Mouse (Mus musculus): ENCODE measurements around the gene Slc8a1. TPM values are rescaled to one million over a fixed set of nuclear protein-coding genes. Genes with fewer than 3 reads are reported as not detected.

The Slc8a1 gene
- total and polyA plus RNA-seq, 2 experiments: 0.27 to 3.8 TPM

DNA sequence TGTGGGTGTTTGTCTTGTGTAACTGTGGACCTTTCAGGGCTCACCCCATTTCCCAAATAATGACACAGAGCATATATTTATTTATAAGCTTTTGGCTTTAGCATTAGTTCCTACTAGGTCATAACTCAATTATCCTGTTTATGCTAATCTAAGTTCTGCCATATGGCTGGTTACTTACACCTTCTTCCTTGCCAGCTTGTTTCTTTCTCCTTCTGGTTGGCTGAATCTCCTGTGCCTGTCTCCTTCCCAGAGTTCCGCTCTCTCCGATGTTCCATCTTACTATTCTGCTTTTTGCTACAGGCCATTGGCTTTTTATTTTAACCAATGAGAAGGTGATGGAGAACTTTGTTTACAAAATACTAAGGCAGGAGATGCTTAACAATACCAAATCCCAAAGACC lies 374.8 kb downstream of the Slc8a1 start:
- TF ChIP-seq POLR2A (IDR thresholded peaks at IDR 0.05; ENCODE audit: extremely low read depth, insufficient read depth, low read length): no peak
- TF ChIP-seq CTCF (IDR thresholded peaks at IDR 0.05; ENCODE audit: low read depth, low read length): no peak
- Histone ChIP-seq H3K4me1 (ENCODE audit: control insufficient read depth, insufficient read depth, low read length) (no peaks in the 10 kb centered on the region), H3K27me3 (ENCODE audit: control insufficient read depth, insufficient read depth, low read length) (no peaks in the 10 kb centered on the region), H3K36me3 (ENCODE audit: control insufficient read depth, insufficient read depth, low read length) (no peaks in the 10 kb centered on the region), H3K27ac (replicated peaks; ENCODE audit: insufficient read depth, low read depth, low read length) (no peak overlapping the region), H3K4me3 (ENCODE audit: insufficient read depth, low read depth, low read length) (no peak overlapping the region), H3K79me2 (ENCODE audit: control insufficient read depth, insufficient read depth, low read length) (no peaks in the 10 kb centered on the region), H3K9ac (ENCODE audit: low read depth, low read length) (no peak overlapping the region)
- 99% methylated on average over 2 of the region's 2 CpGs for WGBS
- DNase-seq (ENCODE audit: extremely low read depth, low read depth, low spot score): no peak

DNA sequence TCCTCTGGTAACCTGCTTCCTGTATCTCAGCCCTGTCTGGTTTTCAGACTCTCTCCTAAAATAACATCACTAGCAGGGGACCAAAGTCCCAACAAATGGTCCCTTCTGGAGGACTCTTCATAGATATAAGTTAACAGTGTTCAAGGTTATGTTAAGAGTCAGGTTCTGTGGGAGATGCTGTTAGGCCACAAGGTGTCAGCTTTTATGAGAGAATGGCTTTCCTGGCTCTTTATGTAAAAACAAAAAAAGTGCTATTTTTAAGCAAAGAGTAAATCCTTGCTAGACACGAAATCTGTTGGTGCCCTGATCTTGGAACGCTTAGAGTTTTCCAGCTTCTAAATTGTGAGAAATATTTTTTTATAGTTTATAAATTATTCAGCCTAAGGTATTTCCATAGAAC lies 377.6 kb downstream of the Slc8a1 start:
- no peaks in the 10 kb centered on the region for H3K79me2 ChIP-seq (ENCODE audit: control insufficient read depth, insufficient read depth, low read length)
- no peaks in the 10 kb centered on the region for H3K27me3 ChIP-seq (ENCODE audit: control insufficient read depth, insufficient read depth, low read length)
- H3K9ac ChIP-seq (ENCODE audit: low read depth, low read length): no peak overlapping the region
- DNase-seq (ENCODE audit: extremely low read depth, low read depth, low spot score): peak; percentile 34
- WGBS: 75% methylated on average over 2 of the region's 2 CpGs
- no peak overlapping the region for H3K27ac ChIP-seq (replicated peaks; ENCODE audit: insufficient read depth, low read depth, low read length)
- TF ChIP-seq CTCF (IDR thresholded peaks at IDR 0.05; ENCODE audit: low read depth, low read length): no peak
- no peaks in the 10 kb centered on the region for H3K4me1 ChIP-seq (ENCODE audit: control insufficient read depth, insufficient read depth, low read length)
- H3K36me3 ChIP-seq (ENCODE audit: control insufficient read depth, insufficient read depth, low read length): no peaks in the 10 kb centered on the region
- H3K4me3 ChIP-seq (ENCODE audit: insufficient read depth, low read depth, low read length): no peak overlapping the region

GRCm38 (mm10) chr17:81360032-81360431 lies 378.1 kb downstream of the Slc8a1 start:
- no peaks in the 10 kb centered on the region for H3K27me3 ChIP-seq (ENCODE audit: control insufficient read depth, insufficient read depth, low read length)
- H3K79me2 ChIP-seq (ENCODE audit: control insufficient read depth, insufficient read depth, low read length): no peaks in the 10 kb centered on the region
- WGBS: 69% methylated on average over 4 of the region's 4 CpGs
- peak; percentile 33 for DNase-seq (ENCODE audit: extremely low read depth, low read depth, low spot score)
- H3K4me3 ChIP-seq (ENCODE audit: insufficient read depth, low read depth, low read length): no peak overlapping the region
- H3K27ac ChIP-seq (replicated peaks; ENCODE audit: insufficient read depth, low read depth, low read length): no peak overlapping the region
- no peaks in the 10 kb centered on the region for H3K36me3 ChIP-seq (ENCODE audit: control insufficient read depth, insufficient read depth, low read length)
- TF ChIP-seq CTCF (IDR thresholded peaks at IDR 0.05; ENCODE audit: low read depth, low read length): no peak
- TF ChIP-seq POLR2A (IDR thresholded peaks at IDR 0.05; ENCODE audit: extremely low read depth, insufficient read depth, low read length): no peak
- no peaks in the 10 kb centered on the region for H3K4me1 ChIP-seq (ENCODE audit: control insufficient read depth, insufficient read depth, low read length)
- no peak overlapping the region for H3K9ac ChIP-seq (ENCODE audit: low read depth, low read length)

- DNase-seq (ENCODE audit: extremely low read depth, low read depth, low spot score): no peak
- no peaks in the 10 kb centered on the region for H3K27me3 ChIP-seq (ENCODE audit: control insufficient read depth, insufficient read depth, low read length)
- H3K4me1 ChIP-seq (ENCODE audit: control insufficient read depth, insufficient read depth, low read length): no peaks in the 10 kb centered on the region
- no peak for TF ChIP-seq CTCF (IDR thresholded peaks at IDR 0.05; ENCODE audit: low read depth, low read length)
- TF ChIP-seq POLR2A (IDR thresholded peaks at IDR 0.05; ENCODE audit: extremely low read depth, insufficient read depth, low read length): no peak
- WGBS: 80% methylated on average over 7 of the region's 7 CpGs
- H3K27ac ChIP-seq (replicated peaks; ENCODE audit: insufficient read depth, low read depth, low read length): no peak overlapping the region
- H3K79me2 ChIP-seq (ENCODE audit: control insufficient read depth, insufficient read depth, low read length): no peaks in the 10 kb centered on the region
- H3K9ac ChIP-seq (ENCODE audit: low read depth, low read length): no peak overlapping the region
- no peaks in the 10 kb centered on the region for H3K36me3 ChIP-seq (ENCODE audit: control insufficient read depth, insufficient read depth, low read length)
- H3K4me3 ChIP-seq (ENCODE audit: insufficient read depth, low read depth, low read length): no peak overlapping the region
Measured at GRCm38 (mm10) chr17:81336024-81336754, 402.0 kb downstream of the Slc8a1 start.

DNA sequence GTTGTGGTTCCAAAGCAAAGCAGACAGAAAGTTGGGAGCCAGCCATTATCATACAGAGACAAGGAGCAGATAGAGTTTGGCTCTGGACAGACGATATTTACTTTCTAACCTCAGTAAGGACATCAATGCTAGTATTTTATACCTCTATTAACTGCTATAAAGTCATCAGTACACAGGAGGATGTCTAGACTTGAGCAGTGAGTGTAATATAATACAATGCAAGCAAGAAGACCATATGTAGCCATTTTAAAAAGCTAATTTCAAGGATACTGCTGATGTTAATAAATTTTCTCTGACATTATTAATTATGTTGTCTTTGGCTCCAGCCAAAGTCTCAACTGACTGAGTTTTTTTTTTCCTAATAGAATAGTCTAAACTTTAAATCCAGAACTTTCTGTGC lies 402.7 kb downstream of the Slc8a1 start:
- no peak for DNase-seq (ENCODE audit: extremely low read depth, low read depth, low spot score)
- Histone ChIP-seq H3K36me3 (ENCODE audit: control insufficient read depth, insufficient read depth, low read length) (no peaks in the 10 kb centered on the region), H3K4me3 (ENCODE audit: insufficient read depth, low read depth, low read length) (no peak overlapping the region), H3K27ac (replicated peaks; ENCODE audit: insufficient read depth, low read depth, low read length) (no peak overlapping the region), H3K79me2 (ENCODE audit: control insufficient read depth, insufficient read depth, low read length) (no peaks in the 10 kb centered on the region), H3K9ac (ENCODE audit: low read depth, low read length) (no peak overlapping the region), H3K4me1 (ENCODE audit: control insufficient read depth, insufficient read depth, low read length) (no peaks in the 10 kb centered on the region), H3K27me3 (ENCODE audit: control insufficient read depth, insufficient read depth, low read length) (no peaks in the 10 kb centered on the region)
- 66% methylated on average over 1 of the region's 1 CpGs for WGBS
- TF ChIP-seq POLR2A (IDR thresholded peaks at IDR 0.05; ENCODE audit: extremely low read depth, insufficient read depth, low read length): no peak
- TF ChIP-seq CTCF (IDR thresholded peaks at IDR 0.05; ENCODE audit: low read depth, low read length): no peak
